Mouse (Mus musculus) cerebellum, postnatal 36 days (tissue): Measurements from ENCODE around the gene Frmd4b.

Source experiments
- DNase-seq, 2 experiments: peaks; one replicate each; pipeline ENCODE4 v3.0.0; 2021 to 2022; ENCODE audit warnings: mixed read lengths in 2 of 2

Gene Frmd4b

DNA sequence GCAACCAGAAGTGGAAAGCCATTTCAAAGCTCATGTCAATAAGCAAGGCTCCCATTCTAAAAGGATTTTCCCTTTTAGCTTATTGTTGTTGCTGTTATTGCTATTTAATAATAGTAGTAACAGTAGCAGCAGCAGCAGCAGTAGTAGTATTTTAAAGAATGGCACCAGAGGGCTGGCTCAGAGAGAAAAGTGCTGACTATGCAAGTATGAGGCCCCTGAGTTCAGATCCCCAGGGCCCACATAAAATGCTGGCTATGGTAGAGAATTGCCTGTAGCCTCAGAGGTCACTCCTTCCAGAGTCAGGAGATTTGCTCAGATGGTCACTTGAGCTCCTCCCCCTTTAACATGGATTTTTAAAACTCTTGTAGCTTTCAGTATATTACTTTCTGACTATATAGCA is 372.1 kb downstream of the Frmd4b start:
- DNase-seq, result no peak

DNA sequence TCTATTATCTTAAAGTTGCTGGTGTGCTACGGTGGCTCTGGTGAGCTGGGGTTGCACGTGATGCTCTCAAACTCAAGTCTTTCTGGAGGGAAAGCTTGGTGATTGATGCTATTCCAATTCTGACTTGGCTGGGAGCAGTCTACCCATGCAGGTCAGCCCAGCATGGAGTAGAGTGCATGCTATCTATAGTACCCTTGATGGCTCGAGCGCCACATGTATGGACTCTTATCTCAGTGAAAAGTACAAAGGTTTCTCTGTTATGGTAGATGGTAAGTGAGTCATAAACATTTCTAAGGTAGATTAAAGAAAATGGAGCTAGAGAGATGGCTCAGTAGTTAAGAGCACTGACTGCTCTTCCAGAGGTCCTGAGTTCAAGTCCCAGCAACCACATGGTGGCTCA is 374.8 kb downstream of the Frmd4b start:
- DNase-seq, result no peak

DNA sequence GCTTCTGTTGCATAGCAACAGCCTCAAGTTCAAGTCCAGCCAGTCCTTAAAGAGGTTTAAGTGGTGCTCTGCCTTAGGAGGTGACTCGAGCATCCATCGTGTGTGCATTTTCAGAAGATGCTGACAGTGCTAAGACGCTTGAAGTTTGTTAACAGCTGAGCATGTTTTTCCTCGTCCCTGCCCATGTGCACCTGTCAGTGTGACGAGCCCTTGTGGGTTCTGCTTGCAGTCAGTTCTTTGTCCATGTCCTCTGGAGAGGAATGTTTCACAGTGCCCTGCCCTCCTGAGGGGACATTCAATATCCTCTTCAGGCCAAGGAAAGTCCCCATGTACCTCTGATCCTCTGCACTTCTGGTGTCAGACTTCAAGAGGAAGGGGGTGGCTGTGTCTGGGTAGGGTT is 377.2 kb downstream of the Frmd4b start:
- DNase-seq, result no peak

DNA sequence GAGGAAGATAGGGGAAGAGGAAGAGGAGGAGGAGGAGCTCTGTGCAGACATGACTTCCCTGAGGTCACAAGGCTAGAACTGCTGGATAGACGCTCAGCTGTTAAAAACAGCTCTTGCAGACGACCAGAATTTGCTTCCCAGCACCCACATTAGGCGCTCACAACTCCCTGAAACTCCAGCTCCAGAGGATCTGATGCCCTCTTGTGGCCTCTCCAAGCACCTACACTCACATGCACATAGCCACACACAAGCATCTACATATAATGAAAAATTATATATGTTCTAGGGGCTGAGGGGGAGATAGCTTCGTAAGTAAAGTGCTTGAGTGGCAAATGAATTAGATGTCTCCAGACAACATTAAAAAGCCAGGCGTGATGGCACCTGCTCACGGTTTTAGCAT is 378.0 kb downstream of the Frmd4b start:
- DNase-seq, result no peak
